Mouse (Mus musculus): ENCODE measurements around the gene Gm29106. TPM values are rescaled to one million over a fixed set of nuclear protein-coding genes. Genes with fewer than 3 reads are reported as not detected.

The Gm29106 gene
- polyA plus RNA-seq (2015; fragmentation: Illumina TruSeq; extraction: RNeasy Lipid Tissue Mini Kit (QIAGEN cat#74804); ENCODE audit: low read depth, low replicate concordance), result not detected

DNA sequence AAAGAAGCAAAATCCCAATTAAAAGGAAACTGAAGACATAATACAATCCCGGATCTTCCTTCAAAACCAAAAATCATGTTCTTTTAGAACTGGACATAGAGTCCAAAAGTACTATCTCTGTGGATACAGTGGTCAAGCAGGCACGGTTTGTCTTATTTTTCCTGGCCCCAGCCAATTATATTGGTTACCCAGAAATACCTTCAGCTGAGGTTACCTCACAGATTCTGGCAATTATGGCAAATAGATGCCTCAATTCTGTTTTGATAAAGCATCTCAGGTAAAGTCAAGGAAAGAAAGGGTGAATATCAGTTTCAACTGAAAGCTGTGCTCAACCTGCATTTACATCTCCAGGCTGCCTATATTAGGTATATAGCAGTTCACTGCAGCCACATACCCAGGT, at the start of gene Gm29106:
Gm29106 (plus strand) TSS at position 301 of the 400 bp plus-strand sequence.

Other genes starting within 250 kb of the Gm29106 start
- not detected for gene Gm28168, start 248.5 kb upstream of the Gm29106 start, polyA plus RNA-seq (2015; fragmentation: Illumina TruSeq; extraction: RNeasy Lipid Tissue Mini Kit (QIAGEN cat#74804); ENCODE audit: low read depth, low replicate concordance)
- not detected for gene Gm7145, start 210.6 kb upstream of the Gm29106 start, polyA plus RNA-seq (2015; fragmentation: Illumina TruSeq; extraction: RNeasy Lipid Tissue Mini Kit (QIAGEN cat#74804); ENCODE audit: low read depth, low replicate concordance)
- gene Tsn, start 135.2 kb downstream of the Gm29106 start, polyA plus RNA-seq (2015; fragmentation: Illumina TruSeq; extraction: RNeasy Lipid Tissue Mini Kit (QIAGEN cat#74804); ENCODE audit: low read depth, low replicate concordance), result 107 TPM
- 31.6 TPM for gene Nifk, start 145.3 kb downstream of the Gm29106 start, polyA plus RNA-seq (2015; fragmentation: Illumina TruSeq; extraction: RNeasy Lipid Tissue Mini Kit (QIAGEN cat#74804); ENCODE audit: low read depth, low replicate concordance)
- 42.6 TPM for gene Clasp1, start 212.5 kb downstream of the Gm29106 start, polyA plus RNA-seq (2015; fragmentation: Illumina TruSeq; extraction: RNeasy Lipid Tissue Mini Kit (QIAGEN cat#74804); ENCODE audit: low read depth, low replicate concordance)